Mouse (Mus musculus) midbrain, embryonic 12.5 days (tissue): ENCODE measurements at regions not wholly inside any gene's neighbourhood (a gene's known extent, or its start where the extent isn't known, plus 50 kb on each side); places are given as distances from the start of the nearest gene placed in this dataset.
A peak's percentile ranks its signal among the peaks of the same experiment; 100 is the strongest.

Experiments
- ATAC-seq: fragments of 200-750 bp; cut with Nextera tagmentation; 2 replicates; pipeline ENCODE4 v1.8.0; 2017; ENCODE audit warnings: low read depth, moderate TSS enrichment, moderate library complexity; ENCODE audit not compliant: low FRiP score
- H3K27ac ChIP-seq: fragments of 300-500 bp; sonication (generic); replicated peaks from 2 replicates; pipeline ENCODE4 v1.5.1; 2016; ENCODE audit warnings: mild to moderate bottlenecking
- H3K27me3 ChIP-seq: fragments of 300-500 bp; sonication (generic); 2 replicates; pipeline ENCODE4 v1.6.1; 2016; ENCODE audit warnings: mild to moderate bottlenecking
- H3K36me3 ChIP-seq: fragments of 300-500 bp; sonication (generic); 2 replicates; pipeline ENCODE4 v1.6.1; 2016
- H3K4me1 ChIP-seq: fragments of 300-500 bp; sonication (generic); 2 replicates; pipeline ENCODE4 v1.6.1; 2016
- H3K4me2 ChIP-seq: fragments of 300-500 bp; sonication (generic); replicated peaks from 2 replicates; pipeline ENCODE4 v1.6.1; 2016; ENCODE audit warnings: mild to moderate bottlenecking, moderate library complexity
- H3K4me3 ChIP-seq: fragments of 300-500 bp; sonication (generic); 2 replicates; pipeline ENCODE4 v1.5.1; 2016; ENCODE audit warnings: mild to moderate bottlenecking
- H3K9ac ChIP-seq: fragments of 300-500 bp; sonication (generic); replicated peaks from 2 replicates; pipeline ENCODE4 v1.6.1; 2016; ENCODE audit warnings: mild to moderate bottlenecking, moderate library complexity
- H3K9me3 ChIP-seq: fragments of 300-500 bp; sonication (generic); 2 replicates; pipeline ENCODE4 v1.6.1; 2016; ENCODE audit warnings: mild to moderate bottlenecking
- WGBS: fragments of 180-500 bp; shearing (Covaris S2); methylation state at CpG from one replicate; pipeline ENCODE4 v1.1.7; 2016; 5-methylcytosine and 5-hydroxymethylcytosine counted together

DNA sequence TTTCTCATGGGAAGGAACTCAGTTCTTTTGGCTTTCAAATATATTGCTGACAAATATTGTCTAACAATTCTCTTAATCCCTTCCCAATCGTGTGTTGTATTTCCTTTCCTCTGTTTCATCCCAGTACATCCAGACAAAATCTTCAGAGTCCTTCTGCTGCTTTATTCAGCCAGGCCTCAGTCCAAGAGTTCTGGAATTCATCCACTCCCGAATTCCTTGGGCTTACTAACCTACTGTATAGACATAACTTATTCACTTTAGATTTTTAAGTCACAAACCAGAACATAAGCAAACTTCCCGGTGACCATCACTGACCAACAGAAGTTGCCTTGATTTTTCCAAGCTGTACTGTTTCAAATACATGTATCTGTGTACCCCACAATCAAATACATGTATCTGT is 90.9 kb upstream of the Kitl start:
- H3K36me3 ChIP-seq = no peaks in the 10 kb centered on the region
- 80% methylated on average over 3 of the region's 3 CpGs for WGBS
- no peak overlapping the region for H3K27ac ChIP-seq
- no peak overlapping the region for H3K9ac ChIP-seq
- no peaks in the 10 kb centered on the region for H3K9me3 ChIP-seq
- no peak overlapping the region for H3K4me2 ChIP-seq
- H3K27me3 ChIP-seq = no peaks in the 10 kb centered on the region
- no peak for ATAC-seq
- H3K4me3 ChIP-seq = no peak overlapping the region
- H3K4me1 ChIP-seq = no peaks in the 10 kb centered on the region

DNA sequence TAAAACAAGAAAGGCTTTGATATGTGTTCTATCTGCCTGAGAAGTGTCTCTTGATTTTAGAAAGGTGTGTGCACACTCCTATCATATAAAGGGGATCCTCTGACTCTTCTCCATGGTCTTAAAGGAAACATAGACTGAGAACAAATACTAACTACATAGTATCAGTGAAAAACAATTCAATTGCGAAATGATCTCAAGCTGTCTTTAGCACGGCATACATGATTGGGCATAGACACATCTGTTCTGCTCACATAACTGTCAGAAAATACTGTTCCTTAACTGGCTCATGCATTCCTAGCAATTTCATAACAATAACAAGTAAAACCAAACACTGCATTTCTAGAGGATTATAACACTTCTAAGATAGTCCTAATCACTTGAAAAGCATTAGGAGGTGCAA is 95.5 kb upstream of the Kitl start:
- WGBS = 89% methylated on average over 2 of the region's 2 CpGs
- no peak overlapping the region for H3K27ac ChIP-seq
- H3K27me3 ChIP-seq = no peaks in the 10 kb centered on the region
- H3K4me1 ChIP-seq = no peaks in the 10 kb centered on the region
- no peak overlapping the region for H3K4me3 ChIP-seq
- no peak for ATAC-seq
- no peaks in the 10 kb centered on the region for H3K36me3 ChIP-seq
- no peak overlapping the region for H3K9ac ChIP-seq
- no peaks in the 10 kb centered on the region for H3K9me3 ChIP-seq
- H3K4me2 ChIP-seq = no peak overlapping the region

DNA sequence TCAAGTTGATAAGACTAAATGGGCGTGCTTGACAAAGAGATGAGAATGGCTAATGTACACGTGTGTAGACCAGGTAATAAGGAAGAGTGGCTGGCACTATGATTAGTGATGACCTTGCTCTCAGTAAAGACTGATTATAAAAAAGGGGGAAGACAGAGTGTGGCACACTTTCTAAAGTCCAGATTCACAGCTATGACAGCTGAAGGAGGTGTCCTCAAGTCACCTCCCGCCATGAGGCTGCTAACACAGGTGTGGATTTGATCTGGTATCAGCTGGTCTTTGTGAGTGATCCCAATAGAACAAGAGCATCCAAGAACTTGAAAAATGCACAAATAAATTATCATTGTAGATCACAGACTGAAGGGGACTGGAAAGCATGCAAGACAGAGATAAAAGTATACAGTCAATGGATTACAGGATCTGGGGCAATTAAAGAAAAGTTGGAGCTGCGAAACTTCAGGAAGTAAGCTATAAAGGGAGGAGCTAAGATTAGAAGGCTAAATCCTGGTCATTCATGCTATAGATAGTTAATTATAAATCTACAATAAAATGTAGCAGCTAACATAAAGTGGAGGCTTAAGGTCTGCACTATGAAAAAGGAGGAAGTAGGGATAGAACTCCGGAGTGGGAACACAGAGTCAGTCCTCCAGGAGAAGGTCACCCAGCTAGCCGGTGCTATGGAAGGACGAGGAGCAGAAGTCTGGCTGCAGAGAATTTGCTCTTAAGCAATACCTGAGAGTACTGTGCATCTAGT is 96.7 kb upstream of the Kitl start:
- ATAC-seq = no peak
- no peaks in the 10 kb centered on the region for H3K4me1 ChIP-seq

DNA sequence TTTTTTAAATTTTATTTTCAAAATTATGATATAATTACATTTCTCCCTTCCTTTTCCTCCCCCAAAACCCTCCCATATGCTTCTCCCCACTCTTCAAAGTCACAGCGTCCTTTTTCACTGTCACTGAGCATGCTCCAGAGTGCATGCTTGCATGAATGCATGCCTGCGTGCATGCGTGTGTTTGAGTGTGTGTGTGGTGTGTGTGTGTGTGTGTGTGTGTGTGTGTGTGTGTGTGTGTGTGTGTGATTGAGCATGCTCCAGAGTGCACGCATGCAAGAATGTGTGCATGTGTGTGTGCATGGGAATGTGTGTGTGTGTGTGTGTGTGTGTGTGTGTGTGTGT is 101.6 kb upstream of the Kitl start:
- no peaks in the 10 kb centered on the region for H3K9me3 ChIP-seq
- no peak overlapping the region for H3K27ac ChIP-seq
- no peak overlapping the region for H3K4me3 ChIP-seq
- no peaks in the 10 kb centered on the region for H3K4me1 ChIP-seq
- no peak for ATAC-seq
- no peaks in the 10 kb centered on the region for H3K36me3 ChIP-seq
- no peaks in the 10 kb centered on the region for H3K27me3 ChIP-seq
- WGBS = 87% methylated on average over 4 of the region's 4 CpGs
- no peak overlapping the region for H3K4me2 ChIP-seq
- H3K9ac ChIP-seq = no peak overlapping the region

More for the DNA sequence above, 96.7 kb upstream of the Kitl start:
- Histone ChIP-seq H3K36me3 (no peaks in the 10 kb centered on the region), H3K9me3 (no peaks in the 10 kb centered on the region), H3K4me3 (no peak overlapping the region), H3K27ac (no peak overlapping the region), H3K27me3 (no peaks in the 10 kb centered on the region), H3K4me2 (no peak overlapping the region), H3K9ac (no peak overlapping the region)
- WGBS = 92% methylated on average over 7 of the region's 7 CpGs

DNA sequence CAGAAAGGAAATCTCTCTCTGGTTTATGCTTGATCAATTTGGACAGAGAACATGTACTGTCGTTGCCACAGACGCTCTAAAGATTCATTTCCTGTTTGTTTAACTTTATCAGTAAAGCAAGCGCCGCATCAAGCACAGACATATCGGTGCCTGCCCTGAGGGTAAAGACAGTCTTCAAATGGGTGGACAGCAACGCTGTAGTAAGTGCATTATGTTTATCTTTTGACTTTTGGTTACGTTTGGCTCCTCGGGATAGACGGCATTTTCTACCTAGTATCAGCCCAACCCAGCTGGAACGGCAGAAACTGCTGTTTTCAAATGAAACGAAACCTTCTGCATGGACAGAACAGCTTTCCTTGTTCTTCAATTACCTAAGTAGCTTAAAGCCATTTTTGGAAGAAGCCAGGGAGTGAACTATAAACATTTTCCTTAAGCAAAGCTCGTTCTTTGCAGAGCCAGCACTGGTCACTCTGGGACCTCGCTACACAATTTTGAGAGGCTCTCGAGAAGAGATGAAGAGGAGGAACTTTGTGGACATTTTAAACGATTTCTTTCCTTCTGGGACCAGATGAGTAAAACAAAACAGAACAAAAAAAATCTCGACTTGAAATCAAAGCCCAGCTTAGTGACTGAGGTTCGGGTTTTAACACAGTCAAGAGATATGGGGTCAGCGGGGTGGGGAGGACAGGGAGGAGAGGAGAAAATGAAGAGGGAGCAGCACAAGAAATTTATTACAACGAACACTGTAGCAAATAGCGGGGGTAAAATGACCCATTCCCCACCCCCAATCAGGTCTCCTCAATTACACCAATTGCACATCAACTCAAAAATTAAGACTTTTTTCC is 102.2 kb upstream of the Kitl start:
- H3K9me3 ChIP-seq = no peaks in the 10 kb centered on the region
- H3K4me2 ChIP-seq = 0 out of 2 replicates have a peak overlapping the region, but pooled peaks have one; percentile 0
- H3K36me3 ChIP-seq = no peaks in the 10 kb centered on the region
- no peak for ATAC-seq
- 73% methylated on average over 20 of the region's 20 CpGs for WGBS
- no peak overlapping the region for H3K9ac ChIP-seq
- H3K4me3 ChIP-seq = no peak overlapping the region
- H3K27ac ChIP-seq = no peak overlapping the region
- H3K27me3 ChIP-seq = no peaks in the 10 kb centered on the region
- H3K4me1 ChIP-seq = no peaks in the 10 kb centered on the region

DNA sequence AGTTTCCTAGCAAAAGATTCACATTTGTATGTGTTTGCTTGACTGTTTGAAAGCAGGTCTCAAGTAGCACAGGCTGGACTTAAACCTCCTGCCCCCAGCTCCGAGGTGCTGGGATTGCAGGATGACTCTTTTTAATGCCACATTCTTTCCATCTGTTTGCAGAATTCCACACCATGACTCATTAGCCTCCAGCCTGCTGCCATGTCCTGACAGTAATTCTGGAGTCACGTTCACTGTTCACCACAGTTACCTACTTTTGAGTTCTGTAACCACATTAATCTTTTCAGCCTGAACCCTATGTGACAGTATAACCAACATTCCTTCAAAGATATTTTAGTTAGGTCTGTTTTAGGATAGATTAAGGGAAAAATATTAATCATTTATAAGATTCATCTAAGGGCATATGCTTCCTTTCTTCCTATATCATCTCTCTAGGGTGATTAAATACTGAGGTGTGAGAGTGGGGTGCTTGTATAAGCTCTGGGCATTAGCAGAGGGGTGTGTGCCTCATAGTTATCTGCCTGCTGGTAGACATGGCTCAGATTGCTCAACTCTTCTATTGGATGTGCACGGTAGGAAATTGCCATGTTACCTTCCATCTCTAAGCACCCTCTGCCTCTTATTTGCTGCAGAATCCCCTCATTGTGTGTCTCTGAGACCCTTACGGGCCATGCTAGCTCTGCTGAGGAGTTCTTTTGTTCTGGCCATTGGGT is 105.3 kb upstream of the Kitl start:
- H3K36me3 ChIP-seq = no peaks in the 10 kb centered on the region
- ATAC-seq = no peak
- no peak overlapping the region for H3K4me2 ChIP-seq
- no peak overlapping the region for H3K4me3 ChIP-seq
- no peak overlapping the region for H3K27ac ChIP-seq
- no peaks in the 10 kb centered on the region for H3K9me3 ChIP-seq
- H3K4me1 ChIP-seq = no peaks in the 10 kb centered on the region
- WGBS = 77% methylated on average over 4 of the region's 4 CpGs
- H3K27me3 ChIP-seq = no peaks in the 10 kb centered on the region
- no peak overlapping the region for H3K9ac ChIP-seq

DNA sequence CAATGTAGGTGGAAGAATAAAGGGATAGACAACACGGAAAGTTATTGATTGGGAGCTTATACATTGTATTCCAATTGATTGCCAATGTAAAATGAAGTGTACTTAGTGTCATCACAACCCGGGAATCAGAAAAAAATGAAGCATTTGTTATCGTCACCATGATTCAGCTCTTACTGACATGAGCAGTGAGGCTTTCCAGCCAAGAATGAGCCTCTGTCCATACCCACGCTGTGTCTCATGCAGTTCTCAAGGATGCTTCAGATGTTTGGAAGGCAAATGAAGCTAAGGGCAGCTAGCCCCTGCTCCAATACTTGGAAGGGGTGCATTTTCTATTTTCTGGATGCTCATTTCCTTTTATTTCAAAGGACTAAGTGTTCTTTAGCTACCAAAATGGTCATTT is 107.4 kb upstream of the Kitl start:
- Histone ChIP-seq H3K4me1 (no peaks in the 10 kb centered on the region), H3K4me3 (no peak overlapping the region), H3K9ac (no peak overlapping the region), H3K36me3 (no peaks in the 10 kb centered on the region), H3K27me3 (no peaks in the 10 kb centered on the region), H3K9me3 (no peaks in the 10 kb centered on the region), H3K27ac (no peak overlapping the region), H3K4me2 (no peak overlapping the region)
- ATAC-seq = no peak
- 61% methylated on average over 4 of the region's 4 CpGs for WGBS

DNA sequence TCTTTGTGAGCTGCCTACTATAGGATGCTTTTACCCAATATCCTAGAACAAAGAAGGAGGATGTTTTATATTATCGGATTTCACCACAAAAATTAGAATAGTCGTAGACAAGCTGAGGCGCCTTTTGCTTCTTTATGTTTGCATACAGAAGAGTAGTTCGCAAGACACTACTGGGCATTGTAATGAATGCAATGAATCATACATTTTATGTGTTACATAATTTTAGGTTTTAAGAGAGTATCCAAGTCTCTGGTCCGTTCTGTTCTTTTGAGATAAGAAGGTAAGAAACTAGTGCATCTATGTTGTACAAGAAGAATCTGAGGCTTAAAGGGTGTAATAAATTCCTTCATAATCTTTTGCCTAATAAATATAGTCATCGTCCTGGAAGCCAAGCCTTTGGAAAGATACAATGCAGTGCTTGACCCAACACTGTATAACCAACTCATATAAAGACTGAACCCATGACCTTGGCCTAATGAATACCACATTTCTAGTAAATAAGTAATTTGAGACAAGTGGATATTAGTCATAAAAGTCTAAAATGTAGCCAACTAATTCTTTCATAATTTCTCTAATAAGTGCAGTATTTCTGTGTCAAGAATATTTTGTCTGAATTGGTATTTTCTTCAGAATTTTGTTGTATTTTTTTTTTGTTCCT is 108.5 kb upstream of the Kitl start:
- no peak overlapping the region for H3K27ac ChIP-seq
- no peak for ATAC-seq
- H3K4me3 ChIP-seq = no peak overlapping the region
- no peaks in the 10 kb centered on the region for H3K27me3 ChIP-seq
- H3K9me3 ChIP-seq = no peaks in the 10 kb centered on the region
- H3K4me1 ChIP-seq = no peaks in the 10 kb centered on the region
- H3K36me3 ChIP-seq = no peaks in the 10 kb centered on the region
- no peak overlapping the region for H3K4me2 ChIP-seq
- no peak overlapping the region for H3K9ac ChIP-seq
- 92% methylated on average over 6 of the region's 6 CpGs for WGBS

DNA sequence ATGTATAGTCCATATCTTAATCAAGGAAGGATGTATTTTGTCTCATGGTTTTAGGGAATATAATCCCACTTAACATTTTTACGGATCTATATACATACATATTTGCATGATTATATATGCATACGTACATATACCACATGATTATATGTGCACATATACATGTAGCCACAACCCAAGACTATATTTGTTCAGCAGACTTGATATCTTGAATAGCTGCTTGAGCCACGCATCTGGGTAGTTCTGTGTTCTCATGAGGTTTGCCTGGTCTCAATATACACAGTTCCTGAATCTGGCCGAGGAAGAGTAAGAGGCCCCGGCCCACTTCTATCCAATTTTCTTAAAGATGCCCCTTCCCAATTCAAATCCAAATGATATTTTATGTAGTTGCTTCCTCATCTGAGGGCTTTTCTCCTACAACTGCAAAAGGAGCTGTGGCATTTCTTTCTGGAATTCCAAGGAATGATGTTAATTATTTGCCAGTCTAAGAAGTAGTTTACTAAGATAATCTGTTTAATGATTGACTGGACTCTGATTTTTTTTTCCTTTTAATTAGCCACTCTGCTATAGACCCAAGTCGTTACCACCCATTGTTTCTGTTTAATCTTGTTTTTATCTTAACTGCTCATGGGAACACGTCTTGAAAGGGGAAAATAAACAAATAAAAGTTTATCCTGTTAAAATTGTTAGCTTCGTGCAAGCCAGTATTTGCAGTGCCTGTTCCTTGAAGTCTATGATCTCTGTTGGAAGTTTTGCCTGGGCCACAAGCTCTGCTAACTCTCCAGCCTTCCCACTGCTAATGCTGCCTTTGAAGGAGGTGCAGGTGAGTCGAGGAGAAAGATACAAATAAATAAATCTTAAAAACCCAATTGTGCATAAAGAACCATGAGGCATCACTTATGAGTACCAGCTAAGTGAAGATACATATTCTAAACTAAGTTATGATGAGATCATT is 112.9 kb upstream of the Kitl start:
- Histone ChIP-seq H3K4me1 (no peaks in the 10 kb centered on the region), H3K27ac (no peak overlapping the region), H3K9me3 (no peaks in the 10 kb centered on the region), H3K4me3 (no peak overlapping the region), H3K36me3 (no peaks in the 10 kb centered on the region), H3K9ac (no peak overlapping the region), H3K27me3 (no peaks in the 10 kb centered on the region), H3K4me2 (no peak overlapping the region)
- no peak for ATAC-seq
- WGBS = 74% methylated on average over 9 of the region's 9 CpGs

DNA sequence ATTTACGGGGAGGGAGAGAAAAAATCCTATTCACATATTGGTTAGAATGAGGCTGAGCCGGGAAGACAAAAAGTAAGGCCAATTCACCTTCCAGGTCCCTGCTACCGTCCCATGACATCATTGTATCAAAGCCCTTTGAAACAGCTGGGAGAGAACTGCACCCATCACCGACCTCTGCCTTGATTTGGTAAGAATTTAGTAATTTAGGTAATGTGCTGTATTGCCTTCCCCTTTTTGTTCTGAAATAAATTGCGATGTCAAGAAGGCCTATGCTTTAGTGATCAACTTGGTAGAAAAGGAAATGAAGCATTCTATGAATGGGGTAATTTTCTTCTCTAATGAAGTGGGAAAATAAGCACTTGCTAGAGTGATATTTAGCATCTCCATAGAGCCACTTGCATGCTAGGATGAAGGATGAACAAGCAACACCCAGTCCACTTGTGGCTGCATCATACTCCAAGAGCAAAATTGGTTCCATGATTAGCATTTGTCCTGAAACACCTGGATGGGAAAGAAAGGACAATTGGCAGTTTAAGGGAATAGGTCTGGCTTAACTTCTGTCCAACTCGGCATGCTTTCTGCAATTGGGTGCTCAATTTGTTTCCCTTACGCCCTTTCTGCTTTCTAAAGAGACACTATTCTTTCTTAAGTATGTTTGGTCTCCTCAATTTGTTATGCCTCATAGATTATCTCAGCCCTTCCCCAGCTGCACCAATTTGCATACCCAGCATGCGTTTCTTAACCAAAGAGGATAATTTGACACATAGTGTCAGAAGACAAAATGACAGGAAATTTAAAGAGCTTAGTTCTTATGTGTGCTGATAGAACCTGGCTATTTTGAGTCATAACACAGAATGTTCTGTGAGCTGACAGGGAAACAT is 114.2 kb upstream of the Kitl start:
- no peaks in the 10 kb centered on the region for H3K27me3 ChIP-seq
- H3K9ac ChIP-seq = no peak overlapping the region
- no peak overlapping the region for H3K4me2 ChIP-seq
- H3K36me3 ChIP-seq = no peaks in the 10 kb centered on the region
- H3K4me1 ChIP-seq = no peaks in the 10 kb centered on the region
- no peaks in the 10 kb centered on the region for H3K9me3 ChIP-seq
- WGBS = 73% methylated on average over 8 of the region's 8 CpGs
- H3K4me3 ChIP-seq = no peak overlapping the region
- ATAC-seq = no peak
- H3K27ac ChIP-seq = no peak overlapping the region
